Mouse (Mus musculus) stomach, postnatal 0 days (tissue): ENCODE measurements around the gene Egln2.

Source experiments
- CTCF ChIP-seq: IDR thresholded peaks from 2 replicates; pipeline ENCODE4 v1.5.1; 2016; ENCODE audit warnings: antibody characterized with exemption, low read depth, mild to moderate bottlenecking, moderate library complexity
- EP300 ChIP-seq: optimal IDR thresholded peaks from 2 replicates; pipeline ENCODE3; 2016; ENCODE audit warnings: antibody characterized with exemption

DNA sequence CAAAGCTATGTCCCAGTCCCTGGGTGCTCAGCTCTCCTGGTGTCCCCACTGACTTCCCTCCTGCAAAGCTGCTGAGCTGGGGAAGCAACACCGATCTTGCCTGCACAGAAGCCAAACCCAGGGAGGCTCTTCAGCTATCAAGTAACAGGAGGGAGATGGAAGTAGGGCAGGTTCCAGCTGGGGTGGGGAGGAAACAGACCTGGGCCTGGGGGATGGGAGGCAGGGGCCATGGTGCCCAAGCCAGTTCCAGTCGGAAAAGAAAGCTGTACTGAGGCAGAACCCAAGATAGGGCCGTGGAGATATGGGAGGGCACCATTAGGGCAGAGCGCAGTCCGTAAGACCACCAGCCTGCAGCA, 3.2 kb downstream of the Egln2 start:
- no peak for TF ChIP-seq EP300
- no peak for TF ChIP-seq CTCF
